Mouse (Mus musculus) brain, embryonic 14.5 days (tissue): ENCODE measurements around the gene Gm10320.

Experiments used
- CTCF ChIP-seq: fragments of 200-500 bp; IDR thresholded peaks from 2 replicates; pipeline ENCODE4 v1.5.1; 2012; ENCODE audit warnings: inconsistent platforms, mild to moderate bottlenecking, moderate library complexity, borderline replicate concordance; ENCODE audit not compliant: insufficient read depth, insufficient read length; ENCODE audit errors: extremely low read depth
- POLR2A ChIP-seq: fragments of 200-500 bp; IDR thresholded peaks from 2 replicates; pipeline ENCODE4 v1.6.1; 2012; ENCODE audit warnings: mild to moderate bottlenecking, inconsistent platforms, borderline replicate concordance; ENCODE audit not compliant: poor library complexity, insufficient read depth, insufficient read length, severe bottlenecking; ENCODE audit errors: extremely low read depth

DNA sequence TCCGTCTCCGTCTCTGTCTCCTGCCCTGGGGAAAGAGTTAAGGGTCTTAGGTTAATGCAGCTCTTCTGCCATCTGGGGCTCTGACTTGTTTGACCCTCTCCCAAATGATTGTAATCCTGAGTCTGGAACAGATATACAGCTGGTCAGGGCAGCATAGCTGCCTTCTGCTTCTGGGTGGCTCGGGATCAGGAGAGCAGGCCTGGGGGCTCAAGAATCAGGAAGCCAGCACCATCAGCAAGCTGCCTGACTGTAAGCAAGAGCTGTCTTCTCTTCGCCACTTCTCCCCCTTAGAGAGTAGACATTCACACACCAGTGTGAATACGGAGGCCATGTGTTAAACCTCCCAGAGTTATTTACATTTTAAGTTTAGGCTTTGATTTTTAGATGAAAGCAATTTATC lies 25.9 kb upstream of the Gm10320 start:
- TF ChIP-seq CTCF (no peak), POLR2A (no peak)
